Mouse (Mus musculus) thymus, adult 2 months (tissue): ENCODE measurements around the gene Adh1. TPM values are rescaled to one million over a fixed set of nuclear protein-coding genes. Genes with fewer than 3 reads are reported as not detected.

ENCODE experiments used
- DNase-seq: peaks from one replicate; pipeline ENCODE4 v3.0.0; 2021
- H3K27ac ChIP-seq: fragments of 200-500 bp; 2 replicates; pipeline ENCODE4 v1.5.1; 2012; ENCODE audit warnings: low read length, control low read depth; ENCODE audit not compliant: control insufficient read depth, insufficient read depth
- H3K27me3 ChIP-seq: fragments of 200-500 bp; 2 replicates; pipeline ENCODE4 v1.6.1; 2012; ENCODE audit warnings: mild to moderate bottlenecking, low read length, moderate library complexity, mixed read lengths; ENCODE audit not compliant: control insufficient read depth, insufficient read depth
- H3K36me3 ChIP-seq: fragments of 200-500 bp; 2 replicates; pipeline ENCODE4 v1.6.1; 2012; ENCODE audit warnings: mild to moderate bottlenecking, low read length, moderate library complexity; ENCODE audit not compliant: control insufficient read depth, insufficient read depth
- H3K4me1 ChIP-seq: fragments of 200-500 bp; replicated peaks from 2 replicates; pipeline ENCODE4 v1.6.1; 2012; ENCODE audit warnings: low read length; ENCODE audit not compliant: control insufficient read depth, insufficient read depth
- H3K4me3 ChIP-seq: fragments of 200-500 bp; 2 replicates; pipeline ENCODE4 v1.5.1; 2012; ENCODE audit warnings: mild to moderate bottlenecking, low read length, control low read depth, moderate library complexity; ENCODE audit not compliant: control insufficient read depth, insufficient read depth
- CTCF ChIP-seq: fragments of 200-500 bp; IDR thresholded peaks from 2 replicates; pipeline ENCODE4 v1.5.1; 2012; ENCODE audit warnings: mild to moderate bottlenecking, control low read depth, low read length, moderate library complexity, borderline replicate concordance; ENCODE audit not compliant: control insufficient read depth, poor library complexity, insufficient read depth; ENCODE audit errors: extremely low read depth
- POLR2A ChIP-seq: fragments of 200-500 bp; IDR thresholded peaks from 2 replicates; pipeline ENCODE4 v1.6.1; 2012; ENCODE audit warnings: mild to moderate bottlenecking, low read length, control low read depth, moderate library complexity; ENCODE audit not compliant: control insufficient read depth, poor library complexity, insufficient read depth; ENCODE audit errors: extremely low read depth
- WGBS: fragments of 180-500 bp; shearing (Covaris S2); methylation state at CpG from one replicate; pipeline ENCODE4 v1.1.7; 2018; 5-methylcytosine and 5-hydroxymethylcytosine counted together
- polyA plus RNA-seq: library from polyadenylated mRNA; depleted of rRNA; stranded (reverse); fragments of >200 nt; gene quantifications from 2 replicates; pipeline ENCODE4 v1.2.3, GENCODE M21; 2012

Adh1 gene
- polyA plus RNA-seq, 1 experiment: 10.4 TPM

GRCm38 (mm10) chr3:138247241-138247640, 13.6 kb upstream of the Adh1 start:
- no peak for DNase-seq
- TF ChIP-seq POLR2A (no peak), CTCF (no peak)
- no peaks in the 10 kb centered on the region for H3K36me3 ChIP-seq
- H3K27me3 ChIP-seq: no peaks in the 10 kb centered on the region
- WGBS: 92% methylated on average over 4 of the region's 4 CpGs
- H3K4me1 ChIP-seq: no peaks in the 10 kb centered on the region
- no peak overlapping the region for H3K4me3 ChIP-seq
- no peak overlapping the region for H3K27ac ChIP-seq

GRCm38 (mm10) chr3:138248011-138248410, 12.8 kb upstream of the Adh1 start:
- no peak overlapping the region for H3K27ac ChIP-seq
- TF ChIP-seq CTCF (no peak), POLR2A (no peak)
- WGBS: 92% methylated on average over 7 of the region's 7 CpGs
- no peaks in the 10 kb centered on the region for H3K36me3 ChIP-seq
- H3K4me1 ChIP-seq: no peaks in the 10 kb centered on the region
- no peaks in the 10 kb centered on the region for H3K27me3 ChIP-seq
- no peak for DNase-seq
- no peak overlapping the region for H3K4me3 ChIP-seq

GRCm38 (mm10) chr3:138248746-138249145, 12.0 kb upstream of the Adh1 start:
- DNase-seq: no peak
- no peak overlapping the region for H3K27ac ChIP-seq
- WGBS: 91% methylated on average over 8 of the region's 8 CpGs
- H3K4me1 ChIP-seq: no peaks in the 10 kb centered on the region
- H3K4me3 ChIP-seq: no peak overlapping the region
- H3K27me3 ChIP-seq: no peaks in the 10 kb centered on the region
- no peaks in the 10 kb centered on the region for H3K36me3 ChIP-seq
- no peak for TF ChIP-seq CTCF
- no peak for TF ChIP-seq POLR2A

- Histone ChIP-seq H3K27ac (no peak overlapping the region), H3K4me1 (no peaks in the 10 kb centered on the region), H3K4me3 (no peak overlapping the region), H3K36me3 (no peaks in the 10 kb centered on the region), H3K27me3 (no peaks in the 10 kb centered on the region)
- WGBS: 94% methylated on average over 6 of the region's 6 CpGs
- no peak for DNase-seq
- TF ChIP-seq CTCF: no peak
- no peak for TF ChIP-seq POLR2A
Measured at GRCm38 (mm10) chr3:138251156-138251555, 9.6 kb upstream of the Adh1 start.

- no peak for DNase-seq
- Histone ChIP-seq H3K4me1 (no peaks in the 10 kb centered on the region), H3K4me3 (no peak overlapping the region), H3K36me3 (no peaks in the 10 kb centered on the region), H3K27me3 (no peaks in the 10 kb centered on the region), H3K27ac (no peak overlapping the region)
- TF ChIP-seq POLR2A (no peak), CTCF (no peak)
- 90% methylated on average over 5 of the region's 5 CpGs for WGBS
Measured at GRCm38 (mm10) chr3:138254205-138254604, 6.6 kb upstream of the Adh1 start.

- Histone ChIP-seq H3K4me3 (no peak overlapping the region), H3K27me3 (no peaks in the 10 kb centered on the region), H3K4me1 (no peaks in the 10 kb centered on the region), H3K36me3 (no peaks in the 10 kb centered on the region), H3K27ac (no peak overlapping the region)
- WGBS: 75% methylated on average over 3 of the region's 3 CpGs
- TF ChIP-seq POLR2A (no peak), CTCF (no peak)
- DNase-seq: no peak
Measured at GRCm38 (mm10) chr3:138255366-138255765, 5.4 kb upstream of the Adh1 start.
